23 mouse cellular contexts compared by ENCODE assay signal in the genomic region with DNA sequence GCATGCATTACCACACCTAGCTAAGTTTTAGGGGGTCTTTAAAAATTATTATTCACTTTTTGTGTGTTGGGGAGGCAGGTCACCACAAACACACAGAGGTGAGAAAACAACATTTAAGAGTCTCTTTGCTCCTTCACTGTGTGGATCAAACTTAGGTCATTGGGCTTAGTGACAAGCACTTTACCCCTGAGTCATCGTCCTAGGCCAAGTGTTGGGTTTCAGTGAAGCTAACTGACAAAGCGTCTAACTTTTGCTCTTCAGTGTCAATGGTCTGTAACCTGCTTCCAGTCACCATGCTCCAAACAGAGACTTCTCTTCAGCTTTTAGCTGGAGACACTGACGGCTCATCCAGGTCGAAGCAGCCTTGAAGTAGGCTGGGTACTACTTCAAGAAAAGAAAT. TPM values are rescaled to one million over a fixed set of nuclear protein-coding genes. Genes with fewer than 3 reads are reported as not detected.
A peak's percentile ranks its signal among the peaks of the same experiment; 100 is the strongest.
DNase-seq lines count a peak whose midpoint lies in the region; ATAC-seq and TF ChIP-seq lines count a peak whose summit lies in the region.
"Had no signal": no experiment of that assay in that cellular context is flagged by ENCODE, and none has a peak within 500 bp of the region (broad histone marks: within the 10 kb centered on the region; RNA-seq: fewer than 3 reads in every experiment).

No protein-coding gene starts in this region.

- H3K36me3 ChIP-seq in myocyte (ENCODE audit: control insufficient read depth, insufficient read depth): no peaks in the 10 kb centered on the region
- H3K36me3 ChIP-seq in hindbrain, embryonic 14.5 days (replicated peaks; ENCODE audit: control insufficient read depth, insufficient read depth): no peaks in the 10 kb centered on the region
- H3K36me3 ChIP-seq: G1E had no signal

- ATAC-seq in activated CD4-positive, CD25-positive, alpha-beta regulatory T cell, adult 4 months: no peak
- no peak for ATAC-seq in granulocyte monocyte progenitor cell, adult 5-6 weeks (replicated peaks; ENCODE audit: poor library complexity, severe bottlenecking)
- no peak for ATAC-seq in hindbrain, embryonic 14.5 days (ENCODE audit: low FRiP score)
- ATAC-seq: CD4-positive, CD25-positive, alpha-beta regulatory T cell, adult 4 months; Patski had no signal

- TF ChIP-seq POLR2A in myocyte (IDR thresholded peaks at IDR 0.05; ENCODE audit: insufficient read length, low read depth): no peak

- H3K27ac ChIP-seq in hindbrain, embryonic 14.5 days: no peak overlapping the region

- WGBS in hindbrain, embryonic 14.5 days: 95% methylated on average over 4 of the region's 4 CpGs

- no peak overlapping the region for H3K4me3 ChIP-seq in myocyte
- H3K4me3 ChIP-seq in hindbrain, embryonic 14.5 days (replicated peaks; ENCODE audit: low read length): no peak overlapping the region

- no peak overlapping the region for H3ac ChIP-seq in myocyte (ENCODE audit: control insufficient read depth, insufficient read length)

- peak overlapping the region; percentile 39 for H3K4me2 ChIP-seq in myocyte (ENCODE audit: low read depth)
- H3K4me2 ChIP-seq in hindbrain, embryonic 14.5 days (replicated peaks): no peak overlapping the region

- H3K9ac ChIP-seq in hindbrain, embryonic 14.5 days: no peak overlapping the region

- H3K27me3 ChIP-seq in myocyte (ENCODE audit: control insufficient read depth, insufficient read depth, insufficient read length): no peaks in the 10 kb centered on the region
- H3K27me3 ChIP-seq in hindbrain, embryonic 14.5 days (ENCODE audit: control insufficient read depth, insufficient read depth, low read length): no peaks in the 10 kb centered on the region
- H3K27me3 ChIP-seq: Patski had no signal

- no peaks in the 10 kb centered on the region for H3K4me1 ChIP-seq in hindbrain, embryonic 14.5 days (replicated peaks; ENCODE audit: control insufficient read depth, insufficient read depth, low read length)

- peak; percentile 64 for DNase-seq in heart, adult 11 months
- DNase-seq in heart, postnatal 25 days (ENCODE audit: low spot score): no peak
- DNase-seq in 3T3-L1 (ENCODE audit: low read depth, low spot score): peak; percentile 55
- DNase-seq in 416B (ENCODE audit: low read depth): peak; percentile 56
- no peak for DNase-seq in hindbrain, embryonic 14.5 days (ENCODE audit: low spot score)
- DNase-seq: adrenal gland, adult 2 months; adrenal gland, adult 8-10 months; adrenal gland, postnatal 10 days; adrenal gland, postnatal 14 days; adrenal gland, postnatal 25 days; adrenal gland, postnatal 36 days; B cell, adult 2 months; cerebellum, adult 11 months; cerebellum, adult 11-12 months; cerebellum, adult 18-20 months; cerebellum, adult 2 months; cerebellum, adult 8-10 months had no signal

- H3K79me2 ChIP-seq in myocyte (ENCODE audit: control insufficient read depth, insufficient read depth): no peaks in the 10 kb centered on the region

- no peaks in the 10 kb centered on the region for H3K9me3 ChIP-seq in hindbrain, embryonic 14.5 days (ENCODE audit: control insufficient read depth, low read length)
- H3K9me3 ChIP-seq: G1E had no signal

- intact Hi-C loops in heart, postnatal 25 days (cut with DNase I): no loop called here

TF ChIP-seq in myocyte, 11 proteins besides CTCF, POLR2A, EP300 and RAD21:
- no peak for TF ChIP-seq MYOD1 (IDR thresholded peaks at IDR 0.05; ENCODE audit: control insufficient read depth in 1 of 3, insufficient read length in 2 of 3, low read depth in 2 of 3)

RNA-seq across cellular contexts. Expression of a gene that starts 31.1 kb away (rescaled TPM):
- 10 to 100 TPM; 23.6 to 24.9 TPM for total RNA-seq in heart, postnatal 25 days (2021)
- 4.7 TPM for polyA plus RNA-seq in myocyte (2012; fragmentation: generic; extraction: Trizol)
- 10 to 100 TPM; 69.2 to 77.7 TPM for polyA plus RNA-seq in activated CD4-positive, CD25-positive, alpha-beta regulatory T cell, adult 4 months (2017; shearing (Covaris generic))
- total RNA-seq in granulocyte monocyte progenitor cell, adult 5-6 weeks (2014; fragmentation: Nextera tagmentation): 6.0 and 9.5 TPM in 2 replicates
- 15.1 and 22.6 TPM in 2 replicates for total RNA-seq in granulocyte monocyte progenitor cell, adult 5-6 weeks (2017)
- 6.2 and 6.8 TPM in 2 replicates for polyA plus RNA-seq in hindbrain, embryonic 14.5 days (2014; fragmentation: Nextera tagmentation; extraction: Ambion mirVana)

RNA-seq across cellular contexts. Expression of a gene that starts 43.9 kb away (rescaled TPM):
- 10 to 100 TPM; 65.2 to 67.2 TPM for total RNA-seq in heart, postnatal 25 days (2021)
- 54.4 TPM for polyA plus RNA-seq in myocyte (2012; fragmentation: generic; extraction: Trizol)
- polyA plus RNA-seq in activated CD4-positive, CD25-positive, alpha-beta regulatory T cell, adult 4 months (2017; shearing (Covaris generic)): 100 to 1,000 TPM in 1 of 2 experiments, 10 to 100 TPM in 1; 94.8 to 109 TPM
- 96.1 and 107 TPM in 2 replicates for total RNA-seq in granulocyte monocyte progenitor cell, adult 5-6 weeks (2014; fragmentation: Nextera tagmentation)
- total RNA-seq in granulocyte monocyte progenitor cell, adult 5-6 weeks (2017): 151 and 157 TPM in 2 replicates
- 43.4 and 46.0 TPM in 2 replicates for polyA plus RNA-seq in hindbrain, embryonic 14.5 days (2014; fragmentation: Nextera tagmentation; extraction: Ambion mirVana)

RNA-seq across cellular contexts. Expression of a gene that starts 44.5 kb away (rescaled TPM):
- 10 to 100 TPM; 20.7 to 21.3 TPM for total RNA-seq in heart, postnatal 25 days (2021)
- 18.4 TPM for polyA plus RNA-seq in myocyte (2012; fragmentation: generic; extraction: Trizol)
- 10 to 100 TPM; 63.2 to 79.5 TPM for polyA plus RNA-seq in activated CD4-positive, CD25-positive, alpha-beta regulatory T cell, adult 4 months (2017; shearing (Covaris generic))
- total RNA-seq in granulocyte monocyte progenitor cell, adult 5-6 weeks (2014; fragmentation: Nextera tagmentation): 90.4 and 111 TPM in 2 replicates
- 93.8 and 132 TPM in 2 replicates for total RNA-seq in granulocyte monocyte progenitor cell, adult 5-6 weeks (2017)
- 43.5 and 44.8 TPM in 2 replicates for polyA plus RNA-seq in hindbrain, embryonic 14.5 days (2014; fragmentation: Nextera tagmentation; extraction: Ambion mirVana)

Comparison
In these comparisons a context has a peak if more than half of its experiments do, and no peak if none do; other contexts are left out.
1. DNase-seq: peak in heart, adult 11 months (single experiment), 3T3-L1 (single experiment) and 416B (single experiment); none in heart, postnatal 25 days (single experiment) and hindbrain, embryonic 14.5 days (single experiment).